Mouse (Mus musculus): ENCODE data around the gene Arsg.

The Arsg gene

GRCm38 (mm10) chr11:109622518-109623037, 149.4 kb downstream of the Arsg start:
- no peak for DNase-seq (ENCODE audit: low spot score)

Data from layer of hippocampus, adult 11-12 months (tissue).